Mouse (Mus musculus) liver, embryonic 13.5 days (tissue): ENCODE data around the gene Anxa8. TPM values are rescaled to one million over a fixed set of nuclear protein-coding genes. Genes with fewer than 3 reads are reported as not detected.

Source experiments
- ATAC-seq: fragments of 200-750 bp; cut with Nextera tagmentation; 2 replicates; pipeline ENCODE4 v1.8.0; 2017; ENCODE audit warnings: low read depth, mild to moderate bottlenecking, moderate number of reproducible peaks, moderate library complexity
- DNase-seq: peaks from one replicate; pipeline ENCODE4 v3.0.0; 2022
- H3K27ac ChIP-seq: fragments of 300-500 bp; sonication (generic); 2 replicates; pipeline ENCODE4 v1.5.1; 2015; ENCODE audit warnings: moderate library complexity, mild to moderate bottlenecking, inconsistent platforms
- H3K27me3 ChIP-seq: fragments of 300-500 bp; sonication (generic); 2 replicates; pipeline ENCODE4 v1.6.1; 2015; ENCODE audit warnings: mild to moderate bottlenecking, inconsistent platforms
- H3K36me3 ChIP-seq: fragments of 300-500 bp; sonication (generic); 2 replicates; pipeline ENCODE4 v1.6.1; 2015; ENCODE audit warnings: mild to moderate bottlenecking, inconsistent platforms
- H3K4me1 ChIP-seq: fragments of 300-500 bp; sonication (generic); replicated peaks from 2 replicates; pipeline ENCODE4 v1.6.1; 2015; ENCODE audit warnings: inconsistent platforms
- H3K4me2 ChIP-seq: fragments of 300-500 bp; sonication (generic); 2 replicates; pipeline ENCODE4 v1.6.1; 2015; ENCODE audit warnings: inconsistent platforms, mild to moderate bottlenecking, moderate library complexity
- H3K4me3 ChIP-seq: fragments of 300-500 bp; sonication (generic); replicated peaks from 2 replicates; pipeline ENCODE4 v1.5.1; 2015; ENCODE audit warnings: mild to moderate bottlenecking, inconsistent platforms
- H3K9ac ChIP-seq: fragments of 300-500 bp; sonication (generic); 2 replicates; pipeline ENCODE4 v1.6.1; 2015; ENCODE audit warnings: mild to moderate bottlenecking, inconsistent platforms
- H3K9me3 ChIP-seq: fragments of 300-500 bp; sonication (generic); replicated peaks from 2 replicates; pipeline ENCODE4 v1.6.1; 2016; ENCODE audit warnings: inconsistent platforms
- WGBS: fragments of 180-500 bp; shearing (Covaris S2); methylation state at CpG from one replicate; pipeline ENCODE4 v1.1.7; 2015; ENCODE audit not compliant: insufficient replicate concordance; 5-methylcytosine and 5-hydroxymethylcytosine counted together
- polyA plus RNA-seq: library from polyadenylated mRNA; unstranded; fragments of >200 nt; fragmentation: Nextera tagmentation; extraction: Ambion mirVana; gene quantifications from 2 replicates; pipeline ENCODE4 v1.2.1, GENCODE M21; 2015

Gene Anxa8
- 0.08 and 0.10 TPM in 2 replicates for polyA plus RNA-seq

GRCm38 (mm10) chr14:34085731-34086130 is at the start of gene Anxa8:
Gene Anxa8, plus strand, starts transcription at chr14:34085981.
- ATAC-seq (no peak), DNase-seq (no peak)
- H3K4me2 ChIP-seq: no peak within 1 kb of the TSS

GRCm38 (mm10) chr14:34041241-34041640 is 44.5 kb upstream of the Anxa8 start:
- Histone ChIP-seq H3K9ac (no peak overlapping the region), H3K4me2 (no peak overlapping the region), H3K36me3 (no peaks in the 10 kb centered on the region), H3K27me3 (no peaks in the 10 kb centered on the region), H3K4me1 (no peaks in the 10 kb centered on the region), H3K4me3 (no peak overlapping the region), H3K27ac (no peak overlapping the region), H3K9me3 (no peaks in the 10 kb centered on the region)
- no peak for DNase-seq
- ATAC-seq: no peak
- WGBS: 54% methylated on average over 4 of the region's 4 CpGs

More at GRCm38 (mm10) chr14:34085731-34086130, at the start of gene Anxa8:
- Histone ChIP-seq H3K27ac (no peak within 1 kb of the TSS), H3K4me3 (no peak within 1 kb of the TSS), H3K9ac (no peak within 1 kb of the TSS), H3K9me3 (no peaks in the 10 kb centered on the region), H3K27me3 (no peaks in the 10 kb centered on the region), H3K4me1 (no peaks in the 10 kb centered on the region), H3K36me3 (no peaks in the 10 kb centered on the region)
- 45% methylated on average over 4 of the region's 4 CpGs for WGBS

- WGBS: 32% methylated on average over 3 of the region's 3 CpGs
- H3K27ac ChIP-seq: no peak overlapping the region
- no peaks in the 10 kb centered on the region for H3K36me3 ChIP-seq
- no peak overlapping the region for H3K9ac ChIP-seq
- no peaks in the 10 kb centered on the region for H3K9me3 ChIP-seq
- H3K4me2 ChIP-seq: no peak overlapping the region
- ATAC-seq: no peak
- no peaks in the 10 kb centered on the region for H3K27me3 ChIP-seq
- no peak for DNase-seq
- no peaks in the 10 kb centered on the region for H3K4me1 ChIP-seq
- no peak overlapping the region for H3K4me3 ChIP-seq
Measured at GRCm38 (mm10) chr14:34043341-34043740, 42.4 kb upstream of the Anxa8 start.

- H3K27ac ChIP-seq: no peak overlapping the region
- H3K9ac ChIP-seq: no peak overlapping the region
- H3K4me2 ChIP-seq: no peak overlapping the region
- no peaks in the 10 kb centered on the region for H3K27me3 ChIP-seq
- H3K9me3 ChIP-seq: no peaks in the 10 kb centered on the region
- DNase-seq (no peak), ATAC-seq (no peak)
- H3K36me3 ChIP-seq: no peaks in the 10 kb centered on the region
- 54% methylated on average over 5 of the region's 5 CpGs for WGBS
- H3K4me1 ChIP-seq: no peaks in the 10 kb centered on the region
- no peak overlapping the region for H3K4me3 ChIP-seq
Measured at GRCm38 (mm10) chr14:34050101-34050779, 35.5 kb upstream of the Anxa8 start.

- Histone ChIP-seq H3K27ac (no peak within 1 kb of the TSS), H3K9ac (no peak within 1 kb of the TSS), H3K4me3 (no peak within 1 kb of the TSS), H3K36me3 (no peaks in the 10 kb centered on the region), H3K27me3 (no peaks in the 10 kb centered on the region), H3K9me3 (no peaks in the 10 kb centered on the region), H3K4me2 (no peak within 1 kb of the TSS), H3K4me1 (no peaks in the 10 kb centered on the region)
- DNase-seq: no peak
- no peak for ATAC-seq
- 75% methylated on average over 6 of the region's 6 CpGs for WGBS
Measured at GRCm38 (mm10) chr14:34052516-34052915, 33.3 kb upstream of the Anxa8 start, which contains the start of gene Antxrl. Gene Antxrl, plus strand, starts transcription at chr14:34052707.

GRCm38 (mm10) chr14:34071665-34072064 is 14.1 kb upstream of the Anxa8 start:
- no peak overlapping the region for H3K4me3 ChIP-seq
- ATAC-seq (no peak), DNase-seq (no peak)
- no peak overlapping the region for H3K4me2 ChIP-seq
- no peak overlapping the region for H3K27ac ChIP-seq
- H3K27me3 ChIP-seq: no peaks in the 10 kb centered on the region
- no peaks in the 10 kb centered on the region for H3K9me3 ChIP-seq
- 64% methylated on average over 6 of the region's 6 CpGs for WGBS
- H3K9ac ChIP-seq: no peak overlapping the region
- H3K36me3 ChIP-seq: no peaks in the 10 kb centered on the region
- no peaks in the 10 kb centered on the region for H3K4me1 ChIP-seq

- no peaks in the 10 kb centered on the region for H3K9me3 ChIP-seq
- H3K27ac ChIP-seq: no peak overlapping the region
- no peak overlapping the region for H3K4me3 ChIP-seq
- ATAC-seq: no peak
- no peak overlapping the region for H3K4me2 ChIP-seq
- H3K36me3 ChIP-seq: no peaks in the 10 kb centered on the region
- no peaks in the 10 kb centered on the region for H3K27me3 ChIP-seq
- 45% methylated on average over 4 of the region's 4 CpGs for WGBS
- no peak overlapping the region for H3K9ac ChIP-seq
- no peak for DNase-seq
- H3K4me1 ChIP-seq: no peaks in the 10 kb centered on the region
Measured at GRCm38 (mm10) chr14:34075346-34075745, 10.4 kb upstream of the Anxa8 start.

GRCm38 (mm10) chr14:34077222-34077621 is 8.6 kb upstream of the Anxa8 start:
- H3K4me3 ChIP-seq: no peak overlapping the region

GRCm38 (mm10) chr14:34078293-34078692 is 7.5 kb upstream of the Anxa8 start:
- no peak overlapping the region for H3K4me3 ChIP-seq
- H3K27ac ChIP-seq: no peak overlapping the region
- DNase-seq (no peak), ATAC-seq (no peak)
- no peaks in the 10 kb centered on the region for H3K9me3 ChIP-seq
- H3K27me3 ChIP-seq: no peaks in the 10 kb centered on the region
- H3K9ac ChIP-seq: no peak overlapping the region
- no peaks in the 10 kb centered on the region for H3K36me3 ChIP-seq
- WGBS: 43% methylated on average over 4 of the region's 4 CpGs
- no peak overlapping the region for H3K4me2 ChIP-seq
- H3K4me1 ChIP-seq: no peaks in the 10 kb centered on the region

More at GRCm38 (mm10) chr14:34077222-34077621, 8.6 kb upstream of the Anxa8 start:
- Histone ChIP-seq H3K4me2 (no peak overlapping the region), H3K9ac (no peak overlapping the region), H3K27me3 (no peaks in the 10 kb centered on the region), H3K9me3 (no peaks in the 10 kb centered on the region), H3K4me1 (no peaks in the 10 kb centered on the region), H3K27ac (no peak overlapping the region), H3K36me3 (no peaks in the 10 kb centered on the region)
- 60% methylated on average over 5 of the region's 5 CpGs for WGBS
- no peak for ATAC-seq
- no peak for DNase-seq

GRCm38 (mm10) chr14:34080321-34080997 is 5.3 kb upstream of the Anxa8 start:
- Histone ChIP-seq H3K36me3 (no peaks in the 10 kb centered on the region), H3K4me3 (no peak overlapping the region), H3K9me3 (no peaks in the 10 kb centered on the region), H3K4me2 (no peak overlapping the region), H3K9ac (no peak overlapping the region), H3K4me1 (no peaks in the 10 kb centered on the region), H3K27me3 (no peaks in the 10 kb centered on the region), H3K27ac (no peak overlapping the region)
- ATAC-seq (0 out of 2 replicates have a peak, but pooled peaks have one; percentile 26), DNase-seq (peak; percentile 15)
- 8% methylated on average over 11 of the region's 11 CpGs for WGBS

GRCm38 (mm10) chr14:34086806-34087205 is 1.0 kb downstream of the Anxa8 start:
- ATAC-seq (no peak), DNase-seq (no peak)
- Histone ChIP-seq H3K27ac (no peak overlapping the region), H3K9me3 (no peaks in the 10 kb centered on the region), H3K4me3 (no peak overlapping the region), H3K36me3 (no peaks in the 10 kb centered on the region), H3K4me1 (no peaks in the 10 kb centered on the region), H3K9ac (no peak overlapping the region), H3K27me3 (no peaks in the 10 kb centered on the region), H3K4me2 (no peak overlapping the region)
- 56% methylated on average over 4 of the region's 4 CpGs for WGBS
